Mouse (Mus musculus) neural tube, embryonic 11.5 days (tissue): ENCODE results near the gene Nr6a1. TPM values are rescaled to one million over a fixed set of nuclear protein-coding genes. Genes with fewer than 3 reads are reported as not detected.
A peak's percentile ranks its signal among the peaks of the same experiment; 100 is the strongest.

Experiments used
- ATAC-seq: fragments of 200-750 bp; cut with Nextera tagmentation; 2 replicates; pipeline ENCODE4 v1.8.0; 2017; ENCODE audit warnings: moderate number of reproducible peaks, mild to moderate bottlenecking, moderate TSS enrichment, moderate library complexity; ENCODE audit not compliant: insufficient read depth, low FRiP score, low TSS enrichment
- DNase-seq: peaks from one replicate; pipeline ENCODE4 v3.0.0-alpha.2; 2015; ENCODE audit warnings: low spot score
- H3K27ac ChIP-seq: fragments of 300-500 bp; sonication (generic); 2 replicates; pipeline ENCODE4 v1.5.1; 2014; ENCODE audit warnings: low read depth, mild to moderate bottlenecking, low read length
- H3K27me3 ChIP-seq: fragments of 300-500 bp; sonication (generic); 2 replicates; pipeline ENCODE4 v1.6.1; 2014; ENCODE audit warnings: mild to moderate bottlenecking, low read length, mixed read lengths; ENCODE audit not compliant: control insufficient read depth, insufficient read depth
- H3K36me3 ChIP-seq: fragments of 300-500 bp; sonication (generic); 2 replicates; pipeline ENCODE4 v1.6.1; 2014; ENCODE audit warnings: mild to moderate bottlenecking, low read length, moderate library complexity, mixed read lengths; ENCODE audit not compliant: control insufficient read depth, insufficient read depth
- H3K4me1 ChIP-seq: fragments of 300-500 bp; sonication (generic); 2 replicates; pipeline ENCODE4 v1.6.1; 2014; ENCODE audit warnings: low read length, mixed read lengths; ENCODE audit not compliant: control insufficient read depth, insufficient read depth
- H3K4me2 ChIP-seq: fragments of 300-500 bp; sonication (generic); 2 replicates; pipeline ENCODE4 v1.6.1; 2014; ENCODE audit warnings: low read depth, mild to moderate bottlenecking, moderate library complexity
- H3K4me3 ChIP-seq: fragments of 300-500 bp; sonication (generic); 2 replicates; pipeline ENCODE4 v1.5.1; 2014; ENCODE audit warnings: low read depth, low read length
- H3K9ac ChIP-seq: fragments of 300-500 bp; sonication (generic); 2 replicates; pipeline ENCODE4 v1.6.1; 2014; ENCODE audit warnings: mild to moderate bottlenecking, low read length
- H3K9me3 ChIP-seq: fragments of 300-500 bp; sonication (generic); 2 replicates; pipeline ENCODE4 v1.6.1; 2016; ENCODE audit warnings: low read length; ENCODE audit not compliant: control insufficient read depth
- WGBS: fragments of 180-500 bp; shearing (Covaris S2); extraction: QIAGEN DNeasy Blood & Tissue Kit; methylation state at CpG from one replicate; pipeline ENCODE4 v1.1.7; 2014; 5-methylcytosine and 5-hydroxymethylcytosine counted together
- polyA plus RNA-seq: library from polyadenylated mRNA; unstranded; fragments of >200 nt; fragmentation: Nextera tagmentation; extraction: Ambion mirVana; gene quantifications from 2 replicates; pipeline ENCODE4 v1.2.1, GENCODE M21; 2014

Nr6a1 gene
- polyA plus RNA-seq, 1 experiment from 2014 or later: 6.4 TPM

GRCm38 (mm10) chr2:38930269-38930668 is 2.8 kb upstream of the Nr6a1 start:
- Histone ChIP-seq H3K4me1 (no peaks in the 10 kb centered on the region), H3K4me3 (no peak overlapping the region), H3K36me3 (no peaks in the 10 kb centered on the region), H3K27ac (no peak overlapping the region), H3K4me2 (no peak overlapping the region), H3K9ac (no peak overlapping the region), H3K9me3 (no peaks in the 10 kb centered on the region), H3K27me3 (no peaks in the 10 kb centered on the region)
- DNase-seq (no peak), ATAC-seq (no peak)
- 54% methylated on average over 2 of the region's 2 CpGs for WGBS

GRCm38 (mm10) chr2:38926145-38926891 is 1.2 kb downstream of the Nr6a1 start:
- H3K36me3 ChIP-seq: no peaks in the 10 kb centered on the region
- peaks cover 10% of the 10 kb centered on the region for H3K4me1 ChIP-seq
- H3K9me3 ChIP-seq: no peaks in the 10 kb centered on the region
- peak overlapping the region; percentile 79 for H3K9ac ChIP-seq
- WGBS: under 1% methylated on average over 52 of the region's 53 CpGs
- H3K4me3 ChIP-seq: peak overlapping the region; percentile 89
- DNase-seq (peak; percentile 94), ATAC-seq (peak; percentile 93)
- H3K4me2 ChIP-seq: peak overlapping the region; percentile 80
- peak overlapping the region; percentile 58; the same call in 1 of the 2 replicates for H3K27ac ChIP-seq
- H3K27me3 ChIP-seq: no peaks in the 10 kb centered on the region

- Histone ChIP-seq H3K9ac (peak overlapping the region; percentile 79), H3K4me1 (peaks cover 10% of the 10 kb centered on the region), H3K4me2 (peak overlapping the region; percentile 80), H3K4me3 (peak overlapping the region; percentile 89), H3K27ac (peak overlapping the region; percentile 58; the same call in 1 of the 2 replicates), H3K36me3 (no peaks in the 10 kb centered on the region), H3K27me3 (no peaks in the 10 kb centered on the region), H3K9me3 (no peaks in the 10 kb centered on the region)
- WGBS: under 1% methylated on average over 51 of the region's 51 CpGs
- ATAC-seq (peak; percentile 68), DNase-seq (peak; percentile 48)
These were observed 2.1 kb downstream of the Nr6a1 start for GRCm38 (mm10) chr2:38925171-38926080.

- no peak for DNase-seq
- peak overlapping the region; percentile 80 for H3K4me2 ChIP-seq
- peak overlapping the region; percentile 89 for H3K4me3 ChIP-seq
- under 1% methylated on average over 10 of the region's 10 CpGs for WGBS
- H3K27me3 ChIP-seq: no peaks in the 10 kb centered on the region
- peaks cover 10% of the 10 kb centered on the region for H3K4me1 ChIP-seq
- no peak overlapping the region for H3K27ac ChIP-seq
- no peaks in the 10 kb centered on the region for H3K36me3 ChIP-seq
- ATAC-seq: no peak
- peak overlapping the region; percentile 79 for H3K9ac ChIP-seq
- H3K9me3 ChIP-seq: no peaks in the 10 kb centered on the region
These were observed 2.9 kb downstream of the Nr6a1 start for GRCm38 (mm10) chr2:38924571-38924970.

GRCm38 (mm10) chr2:38923911-38924310 is 3.6 kb downstream of the Nr6a1 start:
- no peak for DNase-seq
- WGBS: 26% methylated on average over 2 of the region's 2 CpGs
- no peaks in the 10 kb centered on the region for H3K9me3 ChIP-seq

GRCm38 (mm10) chr2:38923471-38923870 is 4.0 kb downstream of the Nr6a1 start:
- Histone ChIP-seq H3K4me3 (no peak overlapping the region), H3K4me2 (no peak overlapping the region)
- DNase-seq: no peak

More at GRCm38 (mm10) chr2:38923911-38924310, 3.6 kb downstream of the Nr6a1 start:
- no peak overlapping the region for H3K9ac ChIP-seq
- no peak for ATAC-seq
- no peaks in the 10 kb centered on the region for H3K36me3 ChIP-seq
- H3K4me2 ChIP-seq: peak overlapping the region; percentile 80; the same call in 1 of the 2 replicates
- H3K4me3 ChIP-seq: no peak overlapping the region
- H3K4me1 ChIP-seq: peaks cover 10% of the 10 kb centered on the region
- no peak overlapping the region for H3K27ac ChIP-seq
- no peaks in the 10 kb centered on the region for H3K27me3 ChIP-seq

GRCm38 (mm10) chr2:38921374-38921773 is 6.1 kb downstream of the Nr6a1 start:
- H3K9me3 ChIP-seq: no peaks in the 10 kb centered on the region
- no peak overlapping the region for H3K4me2 ChIP-seq
- H3K4me1 ChIP-seq: peaks cover 10% of the 10 kb centered on the region
- no peaks in the 10 kb centered on the region for H3K27me3 ChIP-seq
- H3K36me3 ChIP-seq: no peaks in the 10 kb centered on the region
- no peak overlapping the region for H3K4me3 ChIP-seq
- 10% methylated on average over 1 of the region's 1 CpGs for WGBS
- DNase-seq (no peak), ATAC-seq (no peak)
- no peak overlapping the region for H3K27ac ChIP-seq
- no peak overlapping the region for H3K9ac ChIP-seq

More at GRCm38 (mm10) chr2:38923471-38923870, 4.0 kb downstream of the Nr6a1 start:
- no peak for ATAC-seq
- 1% methylated on average over 3 of the region's 3 CpGs for WGBS
- Histone ChIP-seq H3K36me3 (no peaks in the 10 kb centered on the region), H3K9me3 (no peaks in the 10 kb centered on the region), H3K27ac (no peak overlapping the region), H3K4me1 (peaks cover 10% of the 10 kb centered on the region), H3K9ac (no peak overlapping the region), H3K27me3 (no peaks in the 10 kb centered on the region)

GRCm38 (mm10) chr2:38916947-38917691 is 10.4 kb downstream of the Nr6a1 start:
- H3K27me3 ChIP-seq: no peaks in the 10 kb centered on the region
- H3K27ac ChIP-seq: no peak overlapping the region
- no peaks in the 10 kb centered on the region for H3K36me3 ChIP-seq
- no peak overlapping the region for H3K9ac ChIP-seq
- no peak overlapping the region for H3K4me3 ChIP-seq
- peaks cover 10% of the 10 kb centered on the region for H3K4me1 ChIP-seq
- no peak overlapping the region for H3K4me2 ChIP-seq
- ATAC-seq: no peak
- WGBS: 18% methylated on average over 4 of the region's 4 CpGs
- no peak for DNase-seq
- H3K9me3 ChIP-seq: no peaks in the 10 kb centered on the region
